Mouse (Mus musculus) brain, embryonic 14.5 days (tissue): ENCODE measurements at regions not wholly inside any gene's neighbourhood (a gene's known extent, or its start where the extent isn't known, plus 50 kb on each side); places are given as distances from the start of the nearest gene placed in this dataset.

Experiments
- CTCF ChIP-seq: fragments of 200-500 bp; IDR thresholded peaks from 2 replicates; pipeline ENCODE4 v1.5.1; 2012; ENCODE audit warnings: inconsistent platforms, mild to moderate bottlenecking, moderate library complexity, borderline replicate concordance; ENCODE audit not compliant: insufficient read depth, insufficient read length; ENCODE audit errors: extremely low read depth
- POLR2A ChIP-seq: fragments of 200-500 bp; IDR thresholded peaks from 2 replicates; pipeline ENCODE4 v1.6.1; 2012; ENCODE audit warnings: mild to moderate bottlenecking, inconsistent platforms, borderline replicate concordance; ENCODE audit not compliant: poor library complexity, insufficient read depth, insufficient read length, severe bottlenecking; ENCODE audit errors: extremely low read depth

- TF ChIP-seq CTCF, result no peak
- no peak for TF ChIP-seq POLR2A
Observed at GRCm38 (mm10) chr6:31079586-31080259, 120.8 kb upstream of the Klf14 start.
